Mouse (Mus musculus) embryonic facial prominence, embryonic 10.5 days (tissue): ENCODE data around the gene Capn7. TPM values are rescaled to one million over a fixed set of nuclear protein-coding genes. Genes with fewer than 3 reads are reported as not detected.

Experiments
- DNase-seq: peaks from one replicate; pipeline ENCODE4 v3.0.0-alpha.2; 2017; ENCODE audit warnings: low spot score
- H3K27ac ChIP-seq: fragments of 300-500 bp; sonication (generic); replicated peaks from 2 replicates; pipeline ENCODE4 v1.5.1; 2016; ENCODE audit warnings: mild to moderate bottlenecking
- H3K27me3 ChIP-seq: fragments of 300-500 bp; sonication (generic); replicated peaks from 2 replicates; pipeline ENCODE4 v1.6.1; 2016; ENCODE audit warnings: low read depth, mild to moderate bottlenecking; ENCODE audit not compliant: poor library complexity, severe bottlenecking
- H3K36me3 ChIP-seq: fragments of 300-500 bp; sonication (generic); replicated peaks from 2 replicates; pipeline ENCODE4 v1.6.1; 2016; ENCODE audit warnings: mild to moderate bottlenecking, moderate library complexity
- H3K4me1 ChIP-seq: fragments of 300-500 bp; sonication (generic); 2 replicates; pipeline ENCODE4 v1.6.1; 2016
- H3K4me3 ChIP-seq: fragments of 300-500 bp; sonication (generic); 2 replicates; pipeline ENCODE4 v1.5.1; 2016; ENCODE audit warnings: mild to moderate bottlenecking, moderate library complexity
- H3K9me3 ChIP-seq: fragments of 300-500 bp; sonication (generic); 2 replicates; pipeline ENCODE4 v1.6.1; 2016; ENCODE audit warnings: mild to moderate bottlenecking
- WGBS: fragments of 180-500 bp; shearing (Covaris S2); methylation state at CpG from one replicate; pipeline ENCODE4 v1.1.7; 2016; 5-methylcytosine and 5-hydroxymethylcytosine counted together
- polyA plus RNA-seq: library from polyadenylated mRNA; unstranded; fragments of >200 nt; fragmentation: Nextera tagmentation; extraction: Ambion mirVana; gene quantifications from 2 replicates; pipeline ENCODE4 v1.2.1, GENCODE M21; 2016

The Capn7 gene
- polyA plus RNA-seq = 28.3 TPM in 2 replicates

GRCm38 (mm10) chr14:31336369-31337155 is at the start of gene Capn7:
TSS of gene Capn7 (plus strand) at chr14:31336638.
- Histone ChIP-seq H3K4me1 (peaks cover 10% of the 10 kb centered on the region), H3K27ac (peak within 1 kb of the TSS; percentile 92), H3K27me3 (peaks cover under 1% of the 10 kb centered on the region; the same call in 1 of the 2 replicates), H3K9me3 (no peaks in the 10 kb centered on the region), H3K4me3 (peak within 1 kb of the TSS; percentile 81), H3K36me3 (peaks cover 12% of the 10 kb centered on the region; the same call in 1 of the 2 replicates)
- under 1% methylated on average over 78 of the region's 78 CpGs for WGBS
- peak; percentile 100 for DNase-seq

GRCm38 (mm10) chr14:31313192-31313591 is 23.2 kb upstream of the Capn7 start:
- Histone ChIP-seq H3K36me3 (no peaks in the 10 kb centered on the region), H3K4me1 (peaks cover 20% of the 10 kb centered on the region), H3K4me3 (no peak overlapping the region), H3K27me3 (0 out of 2 replicates have a peak, but pooled peaks cover 4% of the 10 kb centered on the region), H3K9me3 (no peaks in the 10 kb centered on the region), H3K27ac (no peak overlapping the region)
- 47% methylated on average over 3 of the region's 3 CpGs for WGBS
- no peak for DNase-seq

GRCm38 (mm10) chr14:31316613-31317012 is 19.8 kb upstream of the Capn7 start:
- no peaks in the 10 kb centered on the region for H3K9me3 ChIP-seq
- peaks cover 20% of the 10 kb centered on the region for H3K4me1 ChIP-seq
- no peaks in the 10 kb centered on the region for H3K36me3 ChIP-seq
- no peak overlapping the region for H3K27ac ChIP-seq
- DNase-seq = no peak
- 0 out of 2 replicates have a peak, but pooled peaks cover 8% of the 10 kb centered on the region for H3K27me3 ChIP-seq
- 81% methylated on average over 12 of the region's 12 CpGs for WGBS
- H3K4me3 ChIP-seq = no peak overlapping the region

DNA sequence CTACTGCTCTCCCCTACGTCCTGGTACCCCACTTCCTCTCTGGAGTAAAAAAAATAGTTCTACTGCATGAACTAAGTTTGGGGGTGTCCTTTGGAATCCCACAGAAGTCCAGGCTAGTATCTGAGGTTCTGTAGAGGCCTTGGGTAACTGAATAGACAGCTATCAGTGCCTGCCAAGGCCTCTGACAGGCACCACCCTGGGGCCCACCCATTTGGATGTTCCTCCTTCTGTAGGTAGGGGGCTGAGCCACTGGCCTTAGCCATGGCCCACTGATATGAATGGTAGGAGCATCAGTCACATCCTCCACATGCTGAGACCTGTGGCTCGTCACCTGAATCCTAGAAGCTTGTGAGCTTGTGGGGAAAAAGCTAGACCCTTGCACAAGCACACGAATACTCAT is 18.7 kb upstream of the Capn7 start:
- H3K27ac ChIP-seq = no peak overlapping the region
- no peak overlapping the region for H3K4me3 ChIP-seq
- DNase-seq = no peak
- no peaks in the 10 kb centered on the region for H3K36me3 ChIP-seq
- H3K4me1 ChIP-seq = peaks cover 15% of the 10 kb centered on the region
- peaks cover 9% of the 10 kb centered on the region; the same call in 1 of the 2 replicates for H3K27me3 ChIP-seq
- 80% methylated on average over 3 of the region's 3 CpGs for WGBS
- H3K9me3 ChIP-seq = no peaks in the 10 kb centered on the region

DNA sequence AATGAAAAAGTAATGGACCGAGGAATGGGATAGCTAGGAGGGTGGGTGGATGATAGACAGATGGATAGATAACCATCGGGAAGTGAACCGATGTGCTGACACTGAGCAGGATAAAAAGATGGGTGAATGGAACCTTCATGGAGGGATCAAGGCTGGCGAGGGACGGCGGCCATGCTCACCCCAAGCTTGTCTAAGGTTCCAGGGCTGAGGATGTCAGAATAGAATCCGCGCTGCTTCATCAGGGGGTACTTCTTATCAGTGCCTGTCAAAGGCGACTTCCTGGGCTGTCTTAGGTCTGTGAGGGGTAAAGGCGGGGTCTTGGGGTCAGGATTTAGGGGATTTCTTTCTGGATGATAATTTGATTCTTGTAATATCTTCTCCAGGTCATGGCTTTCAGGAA is 16.9 kb upstream of the Capn7 start:
- Histone ChIP-seq H3K27ac (no peak overlapping the region), H3K27me3 (peaks cover 15% of the 10 kb centered on the region), H3K4me1 (peaks cover 12% of the 10 kb centered on the region), H3K4me3 (no peak overlapping the region), H3K9me3 (no peaks in the 10 kb centered on the region), H3K36me3 (no peaks in the 10 kb centered on the region)
- WGBS = 86% methylated on average over 10 of the region's 10 CpGs
- DNase-seq = no peak

DNA sequence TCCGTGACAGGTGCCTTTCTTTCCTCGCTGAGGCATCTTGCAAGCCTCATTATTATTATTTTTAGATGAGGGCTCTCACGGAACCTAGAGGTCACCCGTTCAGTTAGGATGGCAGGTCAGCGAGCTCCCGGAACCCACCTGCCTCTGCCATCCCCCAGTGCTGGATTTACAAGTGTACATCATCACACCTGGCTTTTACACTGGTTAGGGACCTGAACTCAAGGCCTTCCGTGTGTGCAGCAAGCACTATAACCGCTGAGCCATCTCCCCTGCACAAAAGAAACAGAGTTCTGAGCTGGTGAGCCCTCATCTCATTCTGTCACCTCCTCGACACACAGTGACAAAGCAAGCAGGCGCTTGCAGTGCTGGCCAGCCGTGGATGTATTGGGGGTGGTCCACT is 15.3 kb upstream of the Capn7 start:
- peaks cover 15% of the 10 kb centered on the region for H3K27me3 ChIP-seq
- no peak overlapping the region for H3K4me3 ChIP-seq
- no peaks in the 10 kb centered on the region for H3K9me3 ChIP-seq
- H3K27ac ChIP-seq = no peak overlapping the region
- 86% methylated on average over 11 of the region's 11 CpGs for WGBS
- H3K36me3 ChIP-seq = no peaks in the 10 kb centered on the region
- peak; percentile 5 for DNase-seq
- peaks cover 12% of the 10 kb centered on the region for H3K4me1 ChIP-seq

- Histone ChIP-seq H3K9me3 (no peaks in the 10 kb centered on the region), H3K4me3 (no peak overlapping the region), H3K27ac (no peak overlapping the region), H3K36me3 (no peaks in the 10 kb centered on the region), H3K4me1 (peaks cover 12% of the 10 kb centered on the region), H3K27me3 (peaks cover 15% of the 10 kb centered on the region)
- DNase-seq = peak; percentile 6
- WGBS = 80% methylated on average over 3 of the region's 3 CpGs
Measured at GRCm38 (mm10) chr14:31322191-31322590, 14.2 kb upstream of the Capn7 start.

DNA sequence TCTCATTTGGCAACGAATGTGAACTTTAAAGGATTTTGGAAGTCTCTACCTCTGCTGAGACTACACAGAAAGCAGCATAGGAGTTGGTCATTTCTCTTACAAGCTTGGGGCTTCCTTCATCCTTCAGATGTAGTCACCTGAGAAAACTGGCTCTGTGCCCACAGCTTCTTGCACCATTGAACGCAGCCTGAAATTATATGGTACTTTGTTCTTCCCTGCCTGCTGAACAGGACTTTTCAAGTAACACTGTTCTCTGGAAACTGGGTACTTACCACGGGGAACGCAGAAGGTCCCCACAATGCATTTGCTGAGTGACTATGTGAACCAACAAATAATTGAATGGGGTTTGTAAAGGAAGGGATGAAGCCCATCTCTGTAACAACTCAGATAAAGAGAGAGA is 13.2 kb upstream of the Capn7 start:
- no peak for DNase-seq
- 86% methylated on average over 4 of the region's 4 CpGs for WGBS
- H3K27me3 ChIP-seq = peaks cover 15% of the 10 kb centered on the region
- H3K9me3 ChIP-seq = no peaks in the 10 kb centered on the region
- H3K4me3 ChIP-seq = peak overlapping the region; percentile 54
- H3K27ac ChIP-seq = no peak overlapping the region
- peaks cover 12% of the 10 kb centered on the region for H3K4me1 ChIP-seq
- H3K36me3 ChIP-seq = no peaks in the 10 kb centered on the region

GRCm38 (mm10) chr14:31323849-31324792 is 12.3 kb upstream of the Capn7 start, which contains the start of gene Dnah1:
TSS of gene Dnah1 (minus strand) at chr14:31323896.
- Histone ChIP-seq H3K4me3 (peak within 1 kb of the TSS; percentile 54), H3K36me3 (no peaks in the 10 kb centered on the region), H3K4me1 (peaks cover 12% of the 10 kb centered on the region), H3K27ac (peak within 1 kb of the TSS; percentile 63), H3K27me3 (peaks cover 15% of the 10 kb centered on the region), H3K9me3 (no peaks in the 10 kb centered on the region)
- 35% methylated on average over 28 of the region's 28 CpGs for WGBS
- DNase-seq = peak; percentile 64

DNA sequence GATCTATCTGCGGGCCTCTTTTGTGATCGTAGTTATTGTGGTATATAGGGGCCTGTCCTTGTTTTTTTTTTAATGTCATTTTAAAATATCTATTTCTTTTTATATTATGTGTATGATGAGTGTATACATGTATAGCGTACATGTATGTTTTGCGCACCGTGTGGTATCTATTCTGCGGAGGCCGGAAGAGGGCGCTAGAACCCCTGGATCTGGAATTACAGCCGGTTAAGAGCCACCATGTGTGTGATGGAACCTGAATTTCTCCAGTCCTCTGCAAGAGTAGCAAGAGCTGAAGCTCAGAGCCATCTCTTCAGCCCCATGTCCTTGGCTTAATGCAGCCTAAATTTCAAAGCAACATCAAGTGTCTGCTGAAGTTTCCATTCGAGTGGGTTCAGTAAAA is 11.6 kb upstream of the Capn7 start:
- WGBS = 64% methylated on average over 10 of the region's 10 CpGs
- H3K36me3 ChIP-seq = no peaks in the 10 kb centered on the region
- no peaks in the 10 kb centered on the region for H3K9me3 ChIP-seq
- peaks cover 15% of the 10 kb centered on the region for H3K27me3 ChIP-seq
- H3K4me3 ChIP-seq = no peak overlapping the region
- no peak overlapping the region for H3K27ac ChIP-seq
- H3K4me1 ChIP-seq = peaks cover 12% of the 10 kb centered on the region
- peak; percentile 33 for DNase-seq

DNA sequence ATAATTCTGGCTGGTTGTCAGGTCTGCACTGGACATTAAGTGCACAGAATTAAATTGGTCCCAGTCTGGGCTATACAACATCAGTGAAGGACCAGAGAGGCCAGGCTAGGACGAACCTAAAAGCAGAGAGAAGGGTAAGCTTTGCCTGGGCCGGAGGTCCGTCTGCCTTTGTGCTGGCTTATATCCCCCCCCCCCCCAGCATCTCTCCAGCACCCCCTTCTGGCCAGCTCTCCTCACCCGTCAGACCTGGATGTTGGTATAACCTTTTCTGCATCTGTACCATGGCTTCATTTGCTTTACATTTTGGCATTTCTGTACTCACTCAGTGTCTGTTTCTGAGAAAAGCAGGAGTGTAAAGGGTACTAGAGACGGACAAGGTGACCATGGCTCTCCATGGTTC is 10.9 kb upstream of the Capn7 start:
- DNase-seq = no peak
- Histone ChIP-seq H3K36me3 (no peaks in the 10 kb centered on the region), H3K27me3 (peaks cover 12% of the 10 kb centered on the region), H3K4me3 (no peak overlapping the region), H3K9me3 (no peaks in the 10 kb centered on the region), H3K4me1 (peaks cover 12% of the 10 kb centered on the region), H3K27ac (no peak overlapping the region)
- WGBS = 59% methylated on average over 5 of the region's 5 CpGs

DNA sequence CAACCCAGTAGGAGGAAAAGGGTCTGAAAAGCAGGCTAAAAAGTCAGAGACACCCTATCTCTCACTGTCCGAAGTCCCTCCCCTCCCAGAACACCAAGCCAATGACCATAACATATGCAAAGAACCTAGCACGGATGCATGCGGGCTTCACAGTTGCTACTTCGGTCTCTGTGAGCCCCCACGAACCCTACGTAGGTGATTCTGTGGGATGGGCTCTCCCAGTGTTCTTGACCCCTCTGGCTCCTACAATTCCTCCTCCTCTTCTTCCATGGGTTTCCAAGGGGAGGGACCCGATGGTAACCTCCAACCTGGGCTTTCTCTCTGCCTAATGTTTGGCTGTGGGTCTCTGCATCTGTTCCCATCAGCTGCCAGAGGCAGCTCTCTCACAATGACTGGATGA is 9.7 kb upstream of the Capn7 start:
- Histone ChIP-seq H3K36me3 (no peaks in the 10 kb centered on the region), H3K4me1 (peaks cover 12% of the 10 kb centered on the region), H3K4me3 (no peak overlapping the region), H3K27me3 (peaks cover 23% of the 10 kb centered on the region), H3K9me3 (no peaks in the 10 kb centered on the region), H3K27ac (no peak overlapping the region)
- DNase-seq = no peak
- WGBS = 76% methylated on average over 7 of the region's 7 CpGs
